Mouse (Mus musculus) thymus, postnatal 4 days (tissue): ENCODE measurements around the gene Prdx3.

Source experiments
- DNase-seq: peaks from one replicate; pipeline ENCODE4 v3.0.0; 2021

Gene Prdx3

GRCm38 (mm10) chr19:60860868-60861700, 13.3 kb downstream of the Prdx3 start, which contains the start of gene Sfxn4:
TSS of gene Sfxn4 (minus strand) at chr19:60861479.
- DNase-seq: peak; percentile 93

DNA sequence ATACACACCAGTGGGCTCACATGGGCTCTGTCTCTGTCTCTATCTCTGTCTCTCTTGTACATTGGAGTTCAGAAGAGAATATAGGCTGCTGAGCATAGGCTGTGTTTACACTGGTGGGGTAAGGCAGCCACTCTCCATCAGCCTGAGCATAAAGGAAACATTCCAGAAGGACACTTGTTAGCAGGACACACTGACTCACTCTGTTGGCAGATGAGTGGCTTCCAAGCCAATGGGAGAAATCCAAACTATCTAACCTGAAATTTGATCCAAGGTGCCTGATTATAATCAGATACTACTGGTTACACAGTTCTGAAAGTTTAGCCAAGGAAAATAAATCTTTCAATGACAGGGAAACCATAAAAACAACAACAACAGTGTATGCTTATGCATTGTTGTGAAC, 28.6 kb downstream of the Prdx3 start:
- no peak for DNase-seq

DNA sequence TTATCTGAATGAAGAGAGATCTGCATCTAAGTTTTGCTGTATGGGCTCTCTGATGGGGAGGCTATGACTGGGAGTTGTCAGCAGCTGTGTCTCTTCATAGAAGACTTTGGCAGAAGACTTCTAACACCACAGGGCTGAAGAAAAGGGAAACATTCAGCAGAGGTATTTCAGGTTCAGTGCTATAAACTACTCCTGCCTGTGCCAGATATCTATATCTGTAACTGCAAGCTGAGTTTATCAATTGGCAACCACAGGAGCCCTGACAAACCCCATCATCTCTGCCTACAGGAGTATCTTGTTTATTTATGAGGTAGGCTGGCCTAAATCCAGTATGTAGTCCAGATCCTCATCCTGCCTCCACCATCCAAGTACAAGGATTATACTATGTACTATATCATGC, 31.0 kb downstream of the Prdx3 start:
- no peak for DNase-seq

- DNase-seq: peak; percentile 92
Measured at GRCm38 (mm10) chr19:60837747-60838146, 36.6 kb downstream of the Prdx3 start.

GRCm38 (mm10) chr19:60818677-60819076, 55.7 kb downstream of the Prdx3 start:
- no peak for DNase-seq
